Mouse (Mus musculus): ENCODE data around the gene Cdrt4. TPM values are rescaled to one million over a fixed set of nuclear protein-coding genes. Genes with fewer than 3 reads are reported as not detected.
A peak's percentile ranks its signal among the peaks of the same experiment; 100 is the strongest.

The Cdrt4 gene
- total RNA-seq, 1 experiment from 2014 or later, result not detected

DNA sequence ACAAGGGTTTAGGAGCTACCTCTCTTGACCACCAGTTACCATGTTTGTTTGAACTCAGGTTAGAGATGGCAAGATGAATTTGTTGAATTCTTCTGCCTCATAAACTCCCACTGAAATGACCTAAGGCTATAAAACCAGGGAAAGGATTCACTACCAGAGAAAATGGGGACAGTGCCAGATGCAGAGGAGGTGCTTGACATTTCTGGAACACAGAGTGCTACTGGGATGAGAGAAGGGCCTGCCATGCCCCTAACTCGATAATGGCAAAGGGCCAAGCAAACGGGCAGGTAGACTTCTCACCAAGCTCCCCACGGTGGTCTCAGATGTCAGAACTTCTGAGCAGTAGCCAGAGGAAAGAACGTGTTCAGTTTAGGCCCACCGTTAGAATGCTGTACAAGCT, 39.8 kb downstream of the Cdrt4 start:
- no peak for ATAC-seq (ENCODE audit: extremely low read depth, insufficient number of reproducible peaks, low FRiP score, poor library complexity, severe bottlenecking)

DNA sequence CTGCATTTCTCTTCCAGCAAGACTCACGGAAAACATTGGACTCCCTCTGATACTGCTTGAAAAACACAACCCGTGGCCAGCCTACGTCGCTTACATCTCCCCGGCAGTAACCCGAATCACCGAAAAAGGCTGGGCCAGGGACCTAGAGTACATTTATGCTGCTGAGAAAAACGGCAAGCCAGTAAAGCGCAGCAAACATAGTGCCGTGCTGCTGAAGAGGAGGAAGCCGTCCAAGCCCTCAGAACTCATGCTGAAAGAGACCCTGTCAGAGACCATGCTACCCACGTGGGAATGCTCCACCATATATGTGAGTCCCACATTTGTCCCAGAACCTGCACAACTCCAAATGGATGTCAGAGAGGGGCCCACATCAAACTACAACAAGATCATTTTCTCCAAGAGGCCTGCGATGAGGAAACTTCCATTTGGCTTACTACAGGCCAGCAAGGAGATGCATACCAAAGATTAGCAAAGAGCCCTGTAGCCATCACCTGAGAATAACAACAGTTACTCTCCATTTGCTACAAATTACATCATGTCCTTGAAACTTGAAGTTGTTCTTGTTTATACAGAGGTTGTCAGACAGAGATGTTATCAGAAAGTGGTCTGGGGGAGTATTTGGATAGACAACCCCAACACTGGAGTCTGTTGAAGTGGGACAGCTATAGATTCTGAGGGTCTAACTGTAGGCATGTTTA, 41.7 kb downstream of the Cdrt4 start:
- ATAC-seq (ENCODE audit: extremely low read depth, insufficient number of reproducible peaks, low FRiP score, poor library complexity, severe bottlenecking), result no peak

DNA sequence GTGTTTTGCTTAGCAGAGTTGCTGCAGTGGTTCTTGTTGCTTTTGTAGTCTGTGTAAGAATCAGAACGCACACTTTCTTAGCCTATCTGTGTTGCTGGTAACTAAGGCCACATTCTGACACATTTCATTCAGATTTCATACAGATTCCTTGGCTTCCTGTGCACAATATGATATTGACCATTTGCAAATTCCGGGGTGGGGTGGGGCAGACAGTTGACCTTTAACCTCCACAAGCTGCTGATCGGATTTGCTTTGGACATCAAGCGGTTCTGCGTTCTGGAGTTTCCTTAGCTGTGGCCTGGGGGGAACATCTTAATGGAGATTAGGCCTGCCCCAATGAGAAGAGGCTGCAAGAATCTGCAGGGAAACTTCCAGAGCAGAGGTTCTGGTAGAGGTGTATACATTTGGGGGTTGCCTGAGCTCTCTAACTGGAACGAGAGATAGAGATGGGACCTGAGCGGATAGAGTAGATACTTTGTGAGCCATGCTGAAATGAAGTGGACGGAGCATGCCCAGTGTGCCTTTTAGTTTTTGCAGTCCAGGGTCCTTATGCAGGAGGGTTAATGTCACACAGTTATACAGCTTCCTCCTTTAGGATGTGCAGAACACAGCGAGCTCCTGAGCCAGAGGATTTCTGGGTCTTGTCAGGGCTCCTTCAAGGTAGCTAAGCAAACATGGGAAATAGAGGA, 44.2 kb downstream of the Cdrt4 start:
- no peak for ATAC-seq (ENCODE audit: extremely low read depth, insufficient number of reproducible peaks, low FRiP score, poor library complexity, severe bottlenecking)

DNA sequence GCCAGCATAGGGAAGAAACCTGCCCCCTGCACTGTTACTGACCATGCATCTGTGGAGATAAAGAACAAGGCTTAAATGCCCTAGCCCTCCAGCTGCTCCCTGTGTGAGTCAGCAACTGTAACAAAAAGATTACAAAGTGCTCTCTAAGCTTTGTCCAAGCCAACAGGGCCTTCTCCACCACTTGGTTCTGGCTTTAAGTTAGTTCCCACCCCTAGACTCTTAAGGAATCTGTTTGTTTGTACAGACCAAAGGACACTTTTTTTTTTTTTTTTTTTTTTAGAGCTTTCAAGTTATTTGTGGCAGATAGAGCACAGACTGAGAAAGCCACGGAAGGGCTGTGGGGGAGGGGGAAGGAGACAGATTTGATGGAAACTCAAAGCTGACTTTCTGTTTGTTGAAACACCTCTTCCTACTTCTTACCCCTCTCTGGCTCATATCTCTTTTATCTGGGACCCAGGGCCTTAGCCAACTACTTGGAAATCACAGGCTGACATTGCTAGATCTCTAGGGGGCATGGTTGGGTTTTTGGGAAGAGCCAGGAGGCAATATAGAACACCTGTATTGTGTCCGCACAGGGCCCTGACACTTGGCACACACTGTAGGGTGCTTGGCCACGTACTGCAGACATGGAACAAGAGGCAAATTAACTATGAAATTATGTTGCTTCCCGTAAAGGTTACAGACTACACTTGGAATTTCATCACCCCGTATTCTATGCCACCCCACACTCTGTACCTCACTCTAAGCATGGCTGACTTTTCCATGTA, 44.9 kb downstream of the Cdrt4 start:
- ATAC-seq (ENCODE audit: extremely low read depth, insufficient number of reproducible peaks, low FRiP score, poor library complexity, severe bottlenecking), result no peak

DNA sequence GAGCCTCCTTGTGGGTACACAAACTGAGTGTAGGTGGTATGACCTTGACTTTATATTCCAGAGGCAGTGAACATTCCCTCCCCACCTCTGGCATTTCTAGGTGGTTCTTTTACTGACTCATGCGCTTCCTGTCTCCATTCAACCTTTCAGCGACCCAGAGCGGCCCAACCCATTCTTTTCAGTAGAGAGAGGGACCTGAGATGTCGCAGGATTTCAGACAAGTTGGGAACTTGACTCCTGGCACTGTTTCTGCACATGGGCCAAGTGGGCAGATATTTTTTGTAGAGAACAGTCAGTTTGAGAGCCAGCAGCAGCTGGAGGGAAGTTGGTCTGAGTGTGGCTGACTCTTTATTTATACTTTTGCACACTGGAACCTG, 45.5 kb downstream of the Cdrt4 start:
- no peak for ATAC-seq (ENCODE audit: extremely low read depth, insufficient number of reproducible peaks, low FRiP score, poor library complexity, severe bottlenecking)

DNA sequence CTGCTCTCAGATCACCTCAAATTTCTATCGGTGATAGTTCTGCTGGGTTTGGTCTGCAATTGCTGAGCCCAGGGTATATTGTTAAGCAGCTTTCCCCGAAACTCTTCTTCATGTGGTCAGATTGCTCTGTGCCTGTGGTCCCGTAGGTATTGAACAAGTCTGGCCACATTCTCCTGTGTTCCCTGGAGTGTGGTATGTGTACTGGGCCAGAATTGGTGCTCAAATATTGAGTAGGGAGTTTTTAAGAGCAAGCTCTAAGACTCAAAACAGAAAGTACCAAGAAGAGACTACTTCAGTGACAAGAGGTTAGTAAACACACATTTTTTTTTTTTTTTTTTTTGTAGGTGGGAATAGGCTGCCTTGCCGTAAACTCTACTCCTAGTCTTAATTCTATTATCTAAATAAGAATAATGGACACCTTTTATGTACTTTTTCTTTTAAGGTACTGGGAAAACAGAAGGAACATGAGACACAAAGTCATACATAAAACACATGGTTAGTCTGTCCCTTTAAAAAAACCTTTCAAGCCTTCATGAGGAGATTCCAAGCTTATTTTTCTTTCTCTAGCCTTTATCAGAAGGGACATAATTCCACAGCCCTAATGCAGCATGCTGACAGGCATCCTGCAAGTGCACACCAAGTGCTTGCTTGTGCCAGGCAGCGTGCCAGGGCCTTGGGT, 46.2 kb downstream of the Cdrt4 start:
- ATAC-seq (ENCODE audit: extremely low read depth, insufficient number of reproducible peaks, low FRiP score, poor library complexity, severe bottlenecking), result no peak

DNA sequence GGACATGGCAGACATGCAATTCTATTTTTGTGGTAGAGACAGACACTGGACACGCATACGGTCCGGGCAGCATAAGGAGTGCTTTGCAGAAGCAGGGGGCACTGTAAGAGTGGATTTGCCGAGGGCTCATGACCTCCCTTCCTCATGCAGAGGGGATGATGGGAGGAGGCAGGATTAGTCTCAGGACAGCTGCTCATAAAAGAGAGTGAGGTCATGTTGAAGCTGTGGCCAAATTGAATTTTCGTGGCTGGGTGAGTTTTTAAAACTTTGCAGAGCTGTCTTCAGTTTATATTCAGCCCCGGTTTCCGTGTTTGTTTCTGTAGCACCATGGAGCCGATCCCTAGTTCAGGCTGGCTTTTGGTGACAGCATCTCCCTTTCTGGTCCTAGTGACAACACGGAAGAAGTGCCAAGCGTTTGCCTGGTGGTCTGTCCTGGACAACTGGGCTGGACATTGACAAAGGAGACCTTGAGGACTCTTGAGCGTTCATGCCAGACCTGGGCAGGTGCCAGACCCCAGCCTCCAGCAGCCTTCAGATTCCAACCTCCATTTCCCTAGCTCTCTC, 46.8 kb downstream of the Cdrt4 start:
- no peak for ATAC-seq (ENCODE audit: extremely low read depth, insufficient number of reproducible peaks, low FRiP score, poor library complexity, severe bottlenecking)

DNA sequence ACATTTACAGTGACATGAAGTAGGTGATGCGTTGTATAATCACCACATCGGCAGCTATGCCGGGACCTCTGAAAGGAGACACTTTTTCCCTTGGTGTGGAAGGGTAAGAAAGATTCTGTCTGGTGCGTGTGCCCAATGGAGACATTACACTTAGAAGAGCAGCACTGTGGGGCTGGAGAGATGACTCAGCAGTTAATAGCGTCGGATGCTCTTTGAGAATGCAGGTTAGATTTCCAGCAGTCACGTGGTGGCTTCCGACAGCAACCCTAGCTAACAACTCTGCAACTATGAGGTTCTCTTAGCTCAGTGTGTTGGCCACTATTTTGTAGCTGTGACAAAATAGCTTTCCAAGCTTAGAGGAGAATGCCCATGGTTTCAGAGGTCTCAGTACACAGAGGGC, 49.1 kb downstream of the Cdrt4 start:
- ATAC-seq (ENCODE audit: extremely low read depth, insufficient number of reproducible peaks, low FRiP score, poor library complexity, severe bottlenecking), result no peak

DNA sequence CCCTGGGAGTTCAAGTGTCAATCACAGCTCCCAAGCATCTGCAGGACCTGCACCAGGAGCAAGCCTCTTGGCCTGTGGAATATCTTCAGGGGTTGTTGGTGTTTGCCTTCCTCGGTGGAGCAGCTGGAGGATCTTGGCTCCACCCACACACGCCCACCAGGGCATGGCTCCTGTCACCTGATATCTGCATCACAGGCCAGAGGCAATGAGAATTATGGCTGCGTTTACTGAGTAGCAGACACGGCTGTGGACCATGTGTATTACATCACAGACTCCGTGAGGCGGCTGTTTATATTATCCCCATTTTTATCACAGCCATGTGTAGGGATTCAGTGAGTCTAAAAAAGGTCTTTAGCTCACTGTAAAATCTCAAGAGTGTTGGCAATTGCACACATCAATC, 53.6 kb downstream of the Cdrt4 start:
- ATAC-seq (ENCODE audit: extremely low read depth, insufficient number of reproducible peaks, low FRiP score, poor library complexity, severe bottlenecking), result no peak

DNA sequence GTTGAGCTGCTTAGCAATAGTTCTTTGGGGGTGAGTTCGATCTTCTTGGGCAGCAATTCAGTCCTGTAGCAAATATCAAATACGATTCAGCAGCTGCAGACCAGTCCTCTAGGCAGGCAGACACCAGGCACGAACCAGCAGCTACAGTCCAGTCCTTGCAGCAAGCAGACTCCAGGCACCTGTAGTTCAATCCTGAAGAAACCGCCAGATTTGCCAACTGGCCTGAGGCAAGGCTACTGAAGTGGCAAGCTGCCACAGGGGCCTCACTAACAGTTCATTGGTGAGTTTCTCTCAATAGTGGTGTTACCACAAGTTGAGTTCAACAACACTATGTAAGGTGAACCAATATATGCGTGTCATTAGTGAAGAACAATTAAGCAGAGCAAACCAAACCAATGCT, 56.4 kb downstream of the Cdrt4 start:
- no peak for ATAC-seq (ENCODE audit: extremely low read depth, insufficient number of reproducible peaks, low FRiP score, poor library complexity, severe bottlenecking)

DNA sequence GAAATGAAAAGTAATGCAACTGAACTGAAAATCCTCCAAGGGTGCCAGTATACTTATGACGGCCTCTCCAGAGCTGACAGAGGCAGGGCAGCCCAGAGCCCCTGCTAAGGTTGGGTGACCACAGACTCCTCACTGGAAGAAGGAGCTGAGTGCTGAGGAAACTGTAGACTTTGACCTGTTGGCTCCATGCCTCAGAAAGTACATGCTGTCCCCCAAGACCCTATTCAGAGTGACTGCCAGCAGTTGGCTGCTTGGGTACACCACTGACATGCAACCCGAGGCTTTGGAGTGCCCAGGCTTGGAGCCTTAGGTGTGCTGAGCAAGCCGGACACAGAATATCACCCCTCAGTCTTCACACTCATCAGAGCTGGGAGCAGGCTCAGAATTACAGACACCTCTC, 57.0 kb downstream of the Cdrt4 start:
- ATAC-seq (ENCODE audit: extremely low read depth, insufficient number of reproducible peaks, low FRiP score, poor library complexity, severe bottlenecking), result no peak

DNA sequence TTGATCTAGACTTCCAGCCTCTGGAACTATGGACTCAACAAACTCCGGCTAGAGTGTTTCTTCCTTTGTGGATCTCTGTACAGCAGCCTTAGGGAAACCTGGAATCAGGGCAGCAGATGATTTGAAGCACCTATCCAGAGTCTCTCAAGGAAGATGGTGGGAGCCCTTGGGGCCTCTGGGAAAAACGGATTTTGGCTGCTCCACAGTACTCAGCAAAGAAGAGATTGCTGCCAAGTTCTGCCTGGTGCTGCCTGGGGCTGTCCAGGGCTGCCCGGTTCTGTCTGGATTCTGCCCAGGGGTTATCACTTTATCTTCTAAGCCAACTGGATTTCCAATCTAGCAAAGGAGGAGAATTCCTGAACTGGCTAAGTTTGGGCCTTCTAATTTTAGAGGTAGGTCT, 58.8 kb downstream of the Cdrt4 start:
- no peak for ATAC-seq (ENCODE audit: extremely low read depth, insufficient number of reproducible peaks, low FRiP score, poor library complexity, severe bottlenecking)

DNA sequence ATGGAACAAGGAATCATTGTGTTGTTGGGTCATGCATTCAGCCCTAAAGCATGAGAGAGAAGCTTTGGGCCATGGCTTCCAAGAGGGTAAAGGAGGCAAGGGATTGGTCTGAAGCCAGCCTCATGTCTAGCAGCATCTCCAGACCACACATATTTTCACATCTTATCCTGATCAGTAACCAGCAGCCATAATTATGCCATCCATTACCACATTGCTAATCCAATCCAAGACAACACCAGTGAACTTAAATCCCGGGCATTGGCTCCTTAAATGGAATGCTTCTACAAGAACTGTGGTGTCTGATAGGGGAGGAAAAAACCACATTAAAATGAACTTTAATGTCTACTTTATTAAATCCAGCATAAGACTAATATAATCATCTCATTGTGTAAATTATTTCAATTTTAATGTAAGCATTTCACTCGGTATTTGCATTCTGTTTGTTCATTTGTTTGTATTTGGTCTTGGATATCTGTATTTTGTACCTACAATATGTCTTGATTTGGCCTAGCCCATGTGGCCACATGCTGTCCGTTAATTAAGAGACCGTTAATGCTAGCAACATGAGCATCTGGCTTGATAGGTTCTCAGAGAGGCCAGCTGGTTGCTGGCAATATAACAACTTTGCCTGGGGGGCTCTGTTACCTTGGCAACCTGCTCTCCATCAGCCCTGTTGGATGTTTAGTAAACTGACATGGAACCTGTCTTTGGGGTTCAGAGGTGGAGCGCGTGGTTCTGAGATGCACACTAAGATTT, 66.5 kb downstream of the Cdrt4 start:
- no peak for ATAC-seq (ENCODE audit: extremely low read depth, insufficient number of reproducible peaks, low FRiP score, poor library complexity, severe bottlenecking)

DNA sequence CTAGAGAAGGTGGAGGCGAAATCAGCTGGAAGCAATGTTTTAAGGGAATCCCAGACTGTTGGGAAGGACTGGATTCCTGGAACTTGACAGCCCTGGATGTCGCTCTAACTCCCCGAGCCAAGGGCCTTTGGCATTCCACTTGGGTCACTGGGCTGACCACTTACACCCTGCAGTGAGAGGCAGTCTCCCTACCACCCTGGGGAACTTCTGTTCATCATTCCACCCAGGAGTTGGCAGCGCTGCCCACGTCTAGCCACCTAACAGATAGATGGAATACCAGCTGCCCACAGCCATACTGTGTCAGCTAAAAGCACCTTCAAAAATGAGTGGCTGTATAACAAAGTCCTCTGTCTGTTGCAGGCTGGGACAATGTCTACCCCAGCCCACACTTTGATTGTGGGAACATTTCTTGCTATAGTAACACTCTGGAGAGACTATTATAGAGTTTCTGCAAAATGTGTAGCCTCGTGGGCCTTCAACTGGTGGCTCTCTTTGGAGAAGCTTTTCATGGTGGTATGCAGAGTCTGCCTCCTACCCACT, 67.2 kb downstream of the Cdrt4 start:
- no peak for ATAC-seq (ENCODE audit: extremely low read depth, insufficient number of reproducible peaks, low FRiP score, poor library complexity, severe bottlenecking)

DNA sequence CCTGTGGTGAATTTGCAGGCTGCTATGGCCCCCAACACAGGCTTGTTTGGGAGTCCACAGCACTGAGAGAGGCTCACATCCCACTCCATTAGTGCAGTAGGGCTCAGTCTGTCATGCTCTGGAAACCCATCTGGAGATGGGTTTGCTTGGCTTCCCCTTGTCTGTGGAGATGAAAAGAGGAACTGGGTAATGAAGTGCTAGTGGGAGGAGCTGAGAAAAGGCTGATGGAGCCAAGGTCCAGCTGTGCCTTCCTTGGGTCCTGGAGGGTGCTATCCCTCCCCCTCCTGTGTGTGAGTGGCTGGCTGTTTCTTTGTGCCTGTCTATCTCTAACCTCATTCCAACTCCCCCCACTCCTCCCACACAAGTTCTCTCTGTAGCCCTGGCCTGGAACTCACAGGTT, 69.6 kb downstream of the Cdrt4 start:
- ATAC-seq (ENCODE audit: extremely low read depth, insufficient number of reproducible peaks, low FRiP score, poor library complexity, severe bottlenecking), result 0 out of 2 replicates have a peak, but pooled peaks have one; percentile 10

DNA sequence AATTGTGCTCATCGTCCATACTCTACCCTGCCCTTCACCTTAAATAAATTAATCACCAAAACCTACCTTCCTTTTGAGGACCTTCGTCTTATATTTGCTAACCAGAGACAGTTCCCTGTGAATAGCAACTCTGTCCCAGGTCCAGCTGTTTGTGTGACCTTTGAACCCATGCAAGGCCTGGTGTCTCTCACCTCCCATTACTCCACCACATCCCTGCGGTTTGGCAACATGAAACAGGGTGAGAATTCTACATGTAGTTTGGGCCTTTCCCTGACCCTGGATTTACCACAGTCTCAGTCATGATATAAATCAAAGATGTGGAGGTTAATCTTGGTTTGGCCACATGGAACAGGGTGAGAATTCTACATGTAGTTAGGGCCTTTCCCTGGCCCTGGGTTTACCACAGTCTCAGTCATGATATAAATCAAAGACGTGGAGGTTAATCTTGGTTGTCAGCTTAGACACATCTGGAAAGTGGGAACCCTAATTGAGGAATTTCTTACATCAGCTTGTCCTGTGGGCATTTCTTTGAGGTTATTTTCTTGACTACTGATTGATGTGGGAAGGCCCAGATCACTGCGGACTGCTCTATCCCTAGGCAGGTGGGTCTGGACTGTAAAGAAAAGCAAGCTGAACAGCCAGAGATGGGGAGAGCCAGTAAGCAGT, 70.3 kb downstream of the Cdrt4 start:
- ATAC-seq (ENCODE audit: extremely low read depth, insufficient number of reproducible peaks, low FRiP score, poor library complexity, severe bottlenecking), result no peak

DNA sequence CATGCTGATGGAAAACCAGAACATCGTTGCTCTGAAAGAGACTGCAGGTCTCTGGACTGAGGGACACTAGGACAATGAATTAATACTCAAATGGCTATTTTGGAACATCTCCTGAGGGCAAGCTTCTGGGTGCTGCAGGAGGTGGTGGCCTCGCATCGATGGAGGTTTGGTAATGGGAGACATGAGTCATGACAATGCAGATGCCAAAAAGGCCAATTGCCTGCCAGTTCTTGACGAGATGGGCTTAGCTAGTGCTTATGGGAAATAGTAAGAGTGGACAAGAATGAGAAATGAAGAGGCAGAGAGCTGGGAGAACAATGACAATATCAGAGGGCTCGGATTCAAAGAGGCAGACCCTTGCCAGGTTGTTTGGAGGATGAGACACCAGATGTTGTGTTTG, 72.5 kb downstream of the Cdrt4 start:
- ATAC-seq (ENCODE audit: extremely low read depth, insufficient number of reproducible peaks, low FRiP score, poor library complexity, severe bottlenecking), result no peak

DNA sequence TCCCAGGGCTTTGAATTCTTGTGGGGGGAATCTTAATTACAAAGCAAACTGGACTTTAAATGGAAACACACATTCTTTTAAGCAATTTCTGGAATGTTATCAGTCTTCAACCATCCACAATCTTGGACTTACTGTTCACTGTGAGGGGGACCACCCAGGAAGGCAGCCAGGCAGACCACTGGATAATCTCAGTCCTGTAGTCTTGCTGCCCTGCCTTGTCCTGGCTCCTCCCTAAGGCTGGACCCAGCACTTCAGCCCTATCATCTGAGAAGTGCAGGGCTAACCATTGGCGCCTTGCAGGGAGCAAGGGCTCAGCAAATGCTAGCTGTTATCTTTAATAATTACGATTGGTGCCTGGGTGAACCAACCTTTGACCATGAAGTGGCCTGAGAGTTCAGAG, 73.1 kb downstream of the Cdrt4 start:
- no peak for ATAC-seq (ENCODE audit: extremely low read depth, insufficient number of reproducible peaks, low FRiP score, poor library complexity, severe bottlenecking)
